Mouse (Mus musculus) lung, embryonic 16.5 days (tissue): ENCODE data around the gene Mthfr. TPM values are rescaled to one million over a fixed set of nuclear protein-coding genes. Genes with fewer than 3 reads are reported as not detected.

Experiments
- ATAC-seq: fragments of 200-750 bp; cut with Nextera tagmentation; 2 replicates; pipeline ENCODE4 v1.8.0; 2017; ENCODE audit warnings: low read depth, mild to moderate bottlenecking, moderate library complexity
- H3K27ac ChIP-seq: fragments of 300-500 bp; sonication (generic); 2 replicates; pipeline ENCODE4 v1.5.1; 2014; ENCODE audit warnings: mild to moderate bottlenecking, control low read depth, low read length
- H3K27me3 ChIP-seq: fragments of 300-500 bp; sonication (generic); 2 replicates; pipeline ENCODE4 v1.6.1; 2014; ENCODE audit warnings: low read depth, low read length, mixed read lengths; ENCODE audit not compliant: control insufficient read depth, insufficient read depth
- H3K36me3 ChIP-seq: fragments of 300-500 bp; sonication (generic); 2 replicates; pipeline ENCODE4 v1.6.1; 2014; ENCODE audit warnings: low read length; ENCODE audit not compliant: control insufficient read depth, insufficient read depth
- H3K4me1 ChIP-seq: fragments of 300-500 bp; sonication (generic); replicated peaks from 2 replicates; pipeline ENCODE4 v1.6.1; 2014; ENCODE audit warnings: low read length, mixed read lengths; ENCODE audit not compliant: control insufficient read depth, insufficient read depth
- H3K4me2 ChIP-seq: fragments of 300-500 bp; sonication (generic); 2 replicates; pipeline ENCODE4 v1.6.1; 2014; ENCODE audit warnings: low read depth, low read length, control low read depth
- H3K4me3 ChIP-seq: fragments of 300-500 bp; sonication (generic); 2 replicates; pipeline ENCODE4 v1.5.1; 2014; ENCODE audit warnings: mild to moderate bottlenecking, low read length, control low read depth
- H3K9ac ChIP-seq: fragments of 300-500 bp; sonication (generic); 2 replicates; pipeline ENCODE4 v1.6.1; 2014; ENCODE audit warnings: low read length, control low read depth
- H3K9me3 ChIP-seq: fragments of 300-500 bp; sonication (generic); 2 replicates; pipeline ENCODE4 v1.6.1; 2016; ENCODE audit warnings: low read length; ENCODE audit not compliant: control insufficient read depth
- WGBS: fragments of 180-500 bp; shearing (Covaris S2); extraction: QIAGEN DNeasy Blood & Tissue Kit; methylation state at CpG from one replicate; pipeline ENCODE4 v1.1.7; 2014; 5-methylcytosine and 5-hydroxymethylcytosine counted together
- polyA plus RNA-seq: library from polyadenylated mRNA; unstranded; fragments of >200 nt; fragmentation: Nextera tagmentation; extraction: Ambion mirVana; gene quantifications from 2 replicates; pipeline ENCODE4 v1.2.1, GENCODE M21; 2015

Gene Mthfr
- polyA plus RNA-seq, 1 experiment from 2014 or later: 21.3 TPM

DNA sequence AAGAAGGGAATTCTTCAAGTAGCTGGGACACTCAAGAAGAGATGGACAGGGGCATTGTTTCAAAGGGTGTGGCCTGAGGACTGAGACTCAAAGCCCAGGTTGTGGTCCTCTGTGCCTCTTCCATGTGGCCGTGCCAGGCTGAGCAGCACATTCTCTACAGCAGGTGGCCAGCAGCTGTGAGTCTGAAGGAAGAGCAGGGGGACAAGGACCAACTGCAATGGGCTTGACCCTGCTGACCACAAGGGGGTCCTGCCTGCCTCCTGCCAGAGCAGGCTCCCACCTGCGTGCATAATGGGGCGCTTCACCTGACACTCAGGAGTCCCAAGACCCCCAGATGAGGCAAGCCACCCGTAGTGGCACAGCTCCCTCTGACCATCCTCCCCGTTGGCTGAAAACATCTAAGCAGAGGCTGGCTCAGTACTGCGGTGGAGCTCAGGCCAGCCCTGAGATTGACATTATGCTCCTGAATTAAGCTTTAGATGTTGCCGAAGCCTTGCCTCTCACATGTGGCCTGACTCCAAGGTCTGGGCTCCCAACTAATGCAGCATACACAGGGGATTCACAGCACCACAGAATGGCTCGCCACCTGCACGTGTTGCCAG lies 19.4 kb downstream of the Mthfr start:
- 85% methylated on average over 9 of the region's 9 CpGs for WGBS

GRCm38 (mm10) chr4:148058993-148059392 lies 20.1 kb downstream of the Mthfr start:
- H3K36me3 ChIP-seq: peaks cover 34% of the 10 kb centered on the region

More for the DNA sequence above, 19.4 kb downstream of the Mthfr start:
- H3K27ac ChIP-seq: no peak overlapping the region
- H3K36me3 ChIP-seq: peaks cover 40% of the 10 kb centered on the region
- no peak overlapping the region for H3K9ac ChIP-seq
- ATAC-seq: no peak
- H3K4me3 ChIP-seq: no peak overlapping the region
- H3K9me3 ChIP-seq: no peaks in the 10 kb centered on the region
- no peaks in the 10 kb centered on the region for H3K4me1 ChIP-seq
- no peaks in the 10 kb centered on the region for H3K27me3 ChIP-seq
- no peak overlapping the region for H3K4me2 ChIP-seq

DNA sequence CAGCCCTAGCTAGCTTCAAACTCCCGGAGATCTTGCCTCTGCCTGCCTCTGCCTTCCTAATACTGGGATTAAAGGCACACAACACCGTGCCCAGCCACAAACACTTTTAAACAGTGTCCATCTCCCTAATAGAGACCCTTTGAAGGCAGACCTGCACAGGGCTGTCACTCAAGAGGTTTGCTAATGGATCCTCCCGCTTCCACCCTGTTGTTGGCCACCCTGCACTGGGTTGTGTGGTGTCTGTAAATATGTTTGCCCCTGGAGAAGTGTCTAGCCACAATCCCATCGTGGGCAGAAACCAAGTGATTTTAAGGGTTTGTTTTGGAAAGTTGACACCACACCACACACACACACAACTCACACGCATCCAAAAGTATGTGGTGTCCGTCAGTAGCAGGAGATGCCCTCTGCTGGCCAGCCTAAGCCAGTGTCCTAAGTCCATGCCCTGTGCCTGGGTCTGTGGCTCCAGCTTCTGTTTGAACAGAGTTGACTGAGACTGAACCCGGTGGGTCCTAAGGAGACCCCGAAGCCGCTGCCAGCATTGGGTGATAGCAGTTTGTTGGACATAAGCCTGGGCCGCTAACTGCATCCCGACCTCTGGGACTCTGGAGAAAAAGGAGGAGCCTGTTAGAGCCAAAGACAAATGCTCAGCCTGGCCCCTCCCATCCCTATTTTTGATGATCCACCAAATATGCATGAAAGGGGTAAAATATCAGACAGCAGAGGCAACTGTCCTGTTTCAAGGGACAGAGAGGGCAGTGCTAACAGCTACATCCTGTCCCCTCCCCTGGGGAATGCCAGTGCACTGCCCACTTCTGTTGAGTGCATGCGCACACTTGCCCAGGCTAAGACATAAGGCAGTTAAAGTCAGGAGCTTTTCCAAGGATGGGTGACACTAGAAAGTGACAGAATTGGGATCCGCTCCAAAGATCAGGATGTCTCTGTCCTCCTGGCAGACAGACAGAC lies 21.5 kb downstream of the Mthfr start:
- Histone ChIP-seq H3K4me1 (no peaks in the 10 kb centered on the region), H3K27me3 (no peaks in the 10 kb centered on the region), H3K4me2 (no peak overlapping the region), H3K9me3 (no peaks in the 10 kb centered on the region), H3K27ac (no peak overlapping the region), H3K36me3 (peaks cover 22% of the 10 kb centered on the region), H3K4me3 (no peak overlapping the region), H3K9ac (no peak overlapping the region)
- ATAC-seq: peak; percentile 85
- WGBS: 33% methylated on average over 13 of the region's 13 CpGs

More at GRCm38 (mm10) chr4:148058993-148059392, 20.1 kb downstream of the Mthfr start:
- no peak overlapping the region for H3K4me2 ChIP-seq
- no peak for ATAC-seq
- H3K4me3 ChIP-seq: no peak overlapping the region
- no peaks in the 10 kb centered on the region for H3K4me1 ChIP-seq
- WGBS: 91% methylated on average over 6 of the region's 6 CpGs
- no peaks in the 10 kb centered on the region for H3K27me3 ChIP-seq
- H3K9me3 ChIP-seq: no peaks in the 10 kb centered on the region
- H3K9ac ChIP-seq: no peak overlapping the region
- H3K27ac ChIP-seq: no peak overlapping the region

GRCm38 (mm10) chr4:148061086-148061480 lies 22.2 kb downstream of the Mthfr start:
- no peak overlapping the region for H3K9ac ChIP-seq
- 83% methylated on average over 9 of the region's 9 CpGs for WGBS
- peaks cover 17% of the 10 kb centered on the region for H3K36me3 ChIP-seq
- no peaks in the 10 kb centered on the region for H3K27me3 ChIP-seq
- peak; percentile 5; the same call in 1 of the 2 replicates for ATAC-seq
- no peaks in the 10 kb centered on the region for H3K4me1 ChIP-seq
- no peak overlapping the region for H3K4me3 ChIP-seq
- no peaks in the 10 kb centered on the region for H3K9me3 ChIP-seq
- H3K4me2 ChIP-seq: no peak overlapping the region
- H3K27ac ChIP-seq: no peak overlapping the region

- Histone ChIP-seq H3K9ac (no peak overlapping the region), H3K9me3 (no peaks in the 10 kb centered on the region), H3K27me3 (no peaks in the 10 kb centered on the region), H3K4me1 (no peaks in the 10 kb centered on the region), H3K4me3 (no peak overlapping the region), H3K36me3 (no peaks in the 10 kb centered on the region), H3K27ac (no peak overlapping the region), H3K4me2 (no peak overlapping the region)
- 37% methylated on average over 6 of the region's 6 CpGs for WGBS
- ATAC-seq: no peak
Observed at GRCm38 (mm10) chr4:148065702-148066400, 27.0 kb downstream of the Mthfr start.

DNA sequence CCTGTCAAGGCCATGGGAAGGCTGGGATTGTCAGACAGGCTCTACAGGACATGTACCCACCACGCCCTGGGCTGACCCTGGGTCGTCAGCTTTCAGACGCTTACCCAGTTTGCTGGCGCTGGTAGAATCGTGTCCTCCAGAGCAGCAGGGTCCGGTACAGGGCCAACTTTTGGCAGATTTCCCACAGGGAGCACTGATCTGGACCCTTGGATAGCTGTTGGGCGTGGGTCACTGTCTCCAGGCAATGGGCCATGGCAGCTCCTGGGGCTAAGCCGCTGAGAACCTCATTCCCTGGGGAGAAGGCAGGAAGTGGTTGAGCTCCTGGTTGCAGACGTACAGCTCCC lies 27.5 kb downstream of the Mthfr start:
- no peaks in the 10 kb centered on the region for H3K36me3 ChIP-seq
- no peaks in the 10 kb centered on the region for H3K27me3 ChIP-seq
- H3K4me2 ChIP-seq: no peak overlapping the region
- ATAC-seq: no peak
- no peaks in the 10 kb centered on the region for H3K4me1 ChIP-seq
- no peaks in the 10 kb centered on the region for H3K9me3 ChIP-seq
- no peak overlapping the region for H3K4me3 ChIP-seq
- WGBS: 55% methylated on average over 9 of the region's 9 CpGs
- H3K27ac ChIP-seq: no peak overlapping the region
- H3K9ac ChIP-seq: no peak overlapping the region

- no peak for ATAC-seq
Observed at GRCm38 (mm10) chr4:148067346-148067745, 28.5 kb downstream of the Mthfr start.

DNA sequence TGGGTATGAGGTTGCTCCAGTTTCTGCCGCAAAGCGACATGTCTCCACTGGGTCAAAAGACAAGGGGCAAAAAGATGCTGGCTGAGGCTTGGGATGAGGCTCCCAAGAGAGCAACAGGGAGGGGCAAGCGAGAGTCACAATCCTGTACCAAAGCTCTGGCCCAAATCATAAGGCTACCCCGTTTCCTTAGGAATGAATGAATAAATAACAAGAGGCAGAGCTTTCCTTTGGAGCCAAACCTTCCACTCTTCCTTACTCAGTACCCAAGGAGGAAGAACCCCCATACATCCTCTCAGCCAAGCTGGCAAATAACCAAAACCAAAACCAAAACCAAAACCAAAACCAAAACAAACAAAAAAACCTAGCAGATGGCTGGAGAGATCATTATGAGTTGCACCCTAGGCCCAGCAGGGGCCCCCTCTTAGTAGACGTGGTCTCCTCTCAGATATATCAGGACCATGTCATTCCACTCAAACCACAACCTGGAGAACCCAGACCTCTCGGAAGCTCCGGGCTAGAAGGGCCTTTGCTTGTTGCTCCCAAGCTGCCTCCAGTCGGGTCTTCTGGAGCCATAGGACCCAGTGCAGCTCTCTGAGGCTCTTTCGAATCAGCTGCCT lies 30.8 kb downstream of the Mthfr start:
- 72% methylated on average over 9 of the region's 9 CpGs for WGBS

More at GRCm38 (mm10) chr4:148067346-148067745, 28.5 kb downstream of the Mthfr start:
- H3K4me2 ChIP-seq: no peak overlapping the region
- no peaks in the 10 kb centered on the region for H3K36me3 ChIP-seq
- H3K9ac ChIP-seq: no peak overlapping the region
- H3K4me3 ChIP-seq: no peak overlapping the region
- H3K27me3 ChIP-seq: no peaks in the 10 kb centered on the region
- H3K9me3 ChIP-seq: no peaks in the 10 kb centered on the region
- WGBS: 84% methylated on average over 8 of the region's 8 CpGs
- H3K27ac ChIP-seq: no peak overlapping the region
- H3K4me1 ChIP-seq: no peaks in the 10 kb centered on the region

More for the DNA sequence above, 30.8 kb downstream of the Mthfr start:
- H3K4me1 ChIP-seq: no peaks in the 10 kb centered on the region
- no peak overlapping the region for H3K4me2 ChIP-seq
- H3K36me3 ChIP-seq: no peaks in the 10 kb centered on the region
- no peak overlapping the region for H3K4me3 ChIP-seq
- H3K27me3 ChIP-seq: no peaks in the 10 kb centered on the region
- H3K9ac ChIP-seq: no peak overlapping the region
- no peak overlapping the region for H3K27ac ChIP-seq
- no peaks in the 10 kb centered on the region for H3K9me3 ChIP-seq
- ATAC-seq: no peak
